Mouse (Mus musculus) midbrain, embryonic 14.5 days (tissue): ENCODE measurements around the gene 6430550D23Rik. TPM values are rescaled to one million over a fixed set of nuclear protein-coding genes. Genes with fewer than 3 reads are reported as not detected.

Source experiments
- ATAC-seq: fragments of 200-750 bp; cut with Nextera tagmentation; 2 replicates; pipeline ENCODE4 v1.8.0; 2017; ENCODE audit warnings: moderate number of reproducible peaks, moderate library complexity; ENCODE audit not compliant: low FRiP score, low TSS enrichment
- DNase-seq: peaks from one replicate; pipeline ENCODE4 v3.0.0-alpha.2; 2015
- H3K27ac ChIP-seq: fragments of 300-500 bp; sonication (generic); replicated peaks from 2 replicates; pipeline ENCODE4 v1.5.1; 2014; ENCODE audit warnings: mild to moderate bottlenecking, low read depth, low read length, moderate library complexity
- H3K27me3 ChIP-seq: fragments of 300-500 bp; sonication (generic); 2 replicates; pipeline ENCODE4 v1.6.1; 2014; ENCODE audit warnings: low read length, control low read depth, mixed read lengths; ENCODE audit not compliant: control insufficient read depth, insufficient read depth
- H3K36me3 ChIP-seq: fragments of 300-500 bp; sonication (generic); 2 replicates; pipeline ENCODE4 v1.6.1; 2014; ENCODE audit warnings: low read length, control low read depth; ENCODE audit not compliant: control insufficient read depth, insufficient read depth
- H3K4me1 ChIP-seq: fragments of 300-500 bp; sonication (generic); 2 replicates; pipeline ENCODE4 v1.6.1; 2014; ENCODE audit warnings: mild to moderate bottlenecking, antibody characterized with exemption, low read length, control low read depth; ENCODE audit not compliant: control insufficient read depth, insufficient read depth
- H3K4me2 ChIP-seq: fragments of 300-500 bp; sonication (generic); 2 replicates; pipeline ENCODE4 v1.6.1; 2014; ENCODE audit warnings: mild to moderate bottlenecking, low read length, moderate library complexity
- H3K4me3 ChIP-seq: fragments of 300-500 bp; sonication (generic); replicated peaks from 2 replicates; pipeline ENCODE4 v1.5.1; 2014; ENCODE audit warnings: low read depth, low read length
- H3K9ac ChIP-seq: fragments of 300-500 bp; sonication (generic); replicated peaks from 2 replicates; pipeline ENCODE4 v1.6.1; 2014; ENCODE audit warnings: mild to moderate bottlenecking, low read length, moderate library complexity
- H3K9me3 ChIP-seq: fragments of 300-500 bp; sonication (generic); 2 replicates; pipeline ENCODE4 v1.6.1; 2016; ENCODE audit warnings: low read length, control low read depth, mixed read lengths; ENCODE audit not compliant: control insufficient read depth
- WGBS: fragments of 180-500 bp; shearing (Covaris S2); extraction: QIAGEN DNeasy Blood & Tissue Kit; methylation state at CpG from one replicate; pipeline ENCODE4 v1.1.7; 2014; 5-methylcytosine and 5-hydroxymethylcytosine counted together
- polyA plus RNA-seq: library from polyadenylated mRNA; unstranded; fragments of >200 nt; fragmentation: Nextera tagmentation; extraction: Ambion mirVana; gene quantifications from 2 replicates; pipeline ENCODE4 v1.2.1, GENCODE M21; 2014

The 6430550D23Rik gene
- polyA plus RNA-seq: 1.5 and 1.7 TPM in 2 replicates

- DNase-seq (peak; percentile 99), ATAC-seq (peak; percentile 99)
- H3K4me2 ChIP-seq: peak within 1 kb of the TSS; percentile 73
- peak within 1 kb of the TSS; percentile 78 for H3K27ac ChIP-seq
- H3K9me3 ChIP-seq: no peaks in the 10 kb centered on the region
- H3K9ac ChIP-seq: peak within 1 kb of the TSS; percentile 87
- peaks cover 32% of the 10 kb centered on the region for H3K36me3 ChIP-seq
- H3K4me3 ChIP-seq: peak within 1 kb of the TSS; percentile 87
- under 1% methylated on average over 45 of the region's 45 CpGs for WGBS
- H3K4me1 ChIP-seq: peaks cover 6% of the 10 kb centered on the region
- no peaks in the 10 kb centered on the region for H3K27me3 ChIP-seq
Observed at GRCm38 (mm10) chr2:156007888-156008532, at the start of gene 6430550D23Rik, which contains the start of gene Ergic3. TSS of gene 6430550D23Rik (minus strand) at chr2:156007977. TSS of gene Ergic3 (plus strand) at chr2:156008045.

DNA sequence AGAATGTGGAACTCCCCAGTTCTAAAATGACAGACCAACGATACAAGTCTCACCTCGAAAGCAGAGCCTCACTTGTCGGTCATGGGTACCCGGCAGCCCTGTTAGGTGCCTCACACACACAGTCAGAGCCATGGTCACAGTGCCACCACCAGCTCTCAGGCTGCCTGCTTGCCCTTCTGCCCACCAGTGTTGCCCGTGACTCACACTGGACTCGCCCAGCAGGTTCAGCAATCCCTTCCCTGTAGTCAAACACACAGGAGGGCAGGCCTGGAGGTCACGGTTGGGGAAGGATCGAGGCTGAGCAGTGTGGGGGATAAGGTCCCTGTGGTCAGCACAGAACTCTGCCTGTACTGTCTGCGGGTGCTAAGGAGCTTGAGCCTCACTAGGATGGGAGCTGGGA is 45.0 kb upstream of the 6430550D23Rik start, which contains the start of gene Fer1l4:
TSS of gene Fer1l4 (minus strand) at position 132 of the 400 bp plus-strand sequence.
- no peak within 1 kb of the TSS for H3K4me2 ChIP-seq
- H3K4me1 ChIP-seq: no peaks in the 10 kb centered on the region
- no peak within 1 kb of the TSS for H3K27ac ChIP-seq
- H3K9me3 ChIP-seq: no peaks in the 10 kb centered on the region
- DNase-seq (no peak), ATAC-seq (no peak)
- H3K27me3 ChIP-seq: no peaks in the 10 kb centered on the region
- H3K36me3 ChIP-seq: no peaks in the 10 kb centered on the region
- no peak within 1 kb of the TSS for H3K4me3 ChIP-seq
- no peak within 1 kb of the TSS for H3K9ac ChIP-seq
- 85% methylated on average over 9 of the region's 9 CpGs for WGBS

DNA sequence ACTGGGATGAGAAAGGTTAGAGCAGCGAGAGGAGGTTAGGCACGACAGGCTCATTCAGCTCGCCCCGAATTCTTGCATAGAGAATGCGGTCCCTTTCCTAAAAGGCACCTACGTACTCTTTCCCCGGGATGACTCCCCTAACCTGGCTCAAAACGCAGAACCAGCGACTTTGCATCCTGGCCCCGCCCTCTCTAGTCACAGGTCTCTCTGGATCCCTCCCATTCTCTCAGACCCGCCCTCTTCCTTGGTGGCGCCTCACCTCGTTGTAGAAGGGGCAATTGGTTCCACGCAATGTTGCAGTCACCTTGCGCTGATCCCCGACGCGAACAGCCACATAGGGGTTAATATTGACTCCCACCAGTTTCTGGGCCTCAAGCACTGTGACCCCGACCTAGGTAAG is 40.2 kb upstream of the 6430550D23Rik start:
- H3K27ac ChIP-seq: no peak overlapping the region
- DNase-seq: no peak
- H3K27me3 ChIP-seq: no peaks in the 10 kb centered on the region
- no peak overlapping the region for H3K4me3 ChIP-seq
- no peak overlapping the region for H3K9ac ChIP-seq
- H3K4me2 ChIP-seq: no peak overlapping the region
- no peaks in the 10 kb centered on the region for H3K9me3 ChIP-seq
- H3K4me1 ChIP-seq: no peaks in the 10 kb centered on the region
- WGBS: 6% methylated on average over 19 of the region's 19 CpGs
- ATAC-seq: no peak
- no peaks in the 10 kb centered on the region for H3K36me3 ChIP-seq

DNA sequence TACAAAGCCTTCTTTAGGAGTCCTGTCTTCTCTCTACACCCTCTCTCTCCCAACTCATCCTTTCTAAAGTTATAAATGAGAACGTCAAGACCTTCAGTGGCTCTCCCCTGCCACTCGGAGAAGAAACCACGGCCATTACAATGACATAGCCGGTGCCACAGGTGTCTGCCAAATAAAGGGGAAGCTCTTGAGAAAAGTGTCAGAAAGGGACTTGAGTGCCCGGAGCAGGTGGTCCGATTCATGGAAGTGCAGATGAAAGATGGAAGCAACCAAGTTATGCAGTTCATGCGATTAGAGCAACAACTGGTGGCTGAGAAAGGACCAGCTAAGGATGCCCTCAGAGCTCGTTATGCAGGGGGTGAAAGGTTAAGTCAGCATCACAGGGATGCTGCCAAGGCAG is 35.1 kb upstream of the 6430550D23Rik start:
- no peak overlapping the region for H3K4me2 ChIP-seq
- ATAC-seq (no peak), DNase-seq (no peak)
- no peaks in the 10 kb centered on the region for H3K9me3 ChIP-seq
- no peaks in the 10 kb centered on the region for H3K4me1 ChIP-seq
- no peaks in the 10 kb centered on the region for H3K36me3 ChIP-seq
- H3K27ac ChIP-seq: no peak overlapping the region
- no peaks in the 10 kb centered on the region for H3K27me3 ChIP-seq
- no peak overlapping the region for H3K4me3 ChIP-seq
- H3K9ac ChIP-seq: no peak overlapping the region
- 87% methylated on average over 8 of the region's 8 CpGs for WGBS

- DNase-seq: no peak
- Histone ChIP-seq H3K4me3 (no peak overlapping the region), H3K36me3 (no peaks in the 10 kb centered on the region), H3K9ac (no peak overlapping the region), H3K27ac (no peak overlapping the region), H3K4me1 (no peaks in the 10 kb centered on the region), H3K4me2 (no peak overlapping the region), H3K27me3 (no peaks in the 10 kb centered on the region), H3K9me3 (no peaks in the 10 kb centered on the region)
- 92% methylated on average over 3 of the region's 3 CpGs for WGBS
- no peak for ATAC-seq
Observed at GRCm38 (mm10) chr2:156039390-156039789, 31.6 kb upstream of the 6430550D23Rik start.

DNA sequence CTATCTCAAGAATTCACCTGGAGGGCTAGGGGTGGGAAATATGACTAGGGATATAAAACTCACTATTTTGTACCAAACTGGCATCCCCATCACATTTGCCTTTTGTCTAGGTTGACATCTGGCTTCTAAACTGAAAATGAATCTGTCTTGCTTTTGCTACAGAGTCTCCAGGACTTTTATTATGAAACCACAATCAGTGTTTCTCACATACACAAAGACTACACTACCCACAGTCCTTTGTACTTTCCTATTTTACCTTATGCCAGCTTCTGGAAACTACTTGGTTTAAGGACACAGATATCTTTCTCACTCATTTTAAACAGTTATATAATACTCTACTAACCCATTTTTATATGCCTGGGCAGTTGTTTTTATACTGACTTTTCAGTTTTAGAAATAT is 17.7 kb upstream of the 6430550D23Rik start:
- Histone ChIP-seq H3K27me3 (no peaks in the 10 kb centered on the region), H3K4me3 (no peak overlapping the region), H3K9ac (no peak overlapping the region), H3K27ac (no peak overlapping the region), H3K36me3 (0 out of 2 replicates have a peak, but pooled peaks cover 2% of the 10 kb centered on the region), H3K4me1 (no peaks in the 10 kb centered on the region), H3K4me2 (no peak overlapping the region), H3K9me3 (no peaks in the 10 kb centered on the region)
- no peak for ATAC-seq
- DNase-seq: peak; percentile 13

GRCm38 (mm10) chr2:156021765-156022164 is 14.0 kb upstream of the 6430550D23Rik start:
- WGBS: 92% methylated on average over 2 of the region's 2 CpGs
- no peak overlapping the region for H3K9ac ChIP-seq

GRCm38 (mm10) chr2:156021219-156021618 is 13.4 kb upstream of the 6430550D23Rik start:
- Histone ChIP-seq H3K4me2 (no peak overlapping the region), H3K4me1 (no peaks in the 10 kb centered on the region), H3K9ac (no peak overlapping the region), H3K9me3 (no peaks in the 10 kb centered on the region), H3K36me3 (peaks cover 42% of the 10 kb centered on the region), H3K27me3 (no peaks in the 10 kb centered on the region), H3K27ac (no peak overlapping the region), H3K4me3 (no peak overlapping the region)
- no peak for DNase-seq
- WGBS: 89% methylated on average over 8 of the region's 8 CpGs
- no peak for ATAC-seq

More at GRCm38 (mm10) chr2:156021765-156022164, 14.0 kb upstream of the 6430550D23Rik start:
- ATAC-seq (no peak), DNase-seq (no peak)
- no peaks in the 10 kb centered on the region for H3K4me1 ChIP-seq
- peaks cover 37% of the 10 kb centered on the region for H3K36me3 ChIP-seq
- no peaks in the 10 kb centered on the region for H3K27me3 ChIP-seq
- H3K4me2 ChIP-seq: no peak overlapping the region
- no peak overlapping the region for H3K4me3 ChIP-seq
- H3K27ac ChIP-seq: no peak overlapping the region
- no peaks in the 10 kb centered on the region for H3K9me3 ChIP-seq

- DNase-seq: no peak
- no peak overlapping the region for H3K4me3 ChIP-seq
- no peaks in the 10 kb centered on the region for H3K4me1 ChIP-seq
- no peak overlapping the region for H3K27ac ChIP-seq
- H3K4me2 ChIP-seq: no peak overlapping the region
- no peak overlapping the region for H3K9ac ChIP-seq
- ATAC-seq: no peak
- H3K27me3 ChIP-seq: no peaks in the 10 kb centered on the region
- 92% methylated on average over 3 of the region's 3 CpGs for WGBS
- no peaks in the 10 kb centered on the region for H3K9me3 ChIP-seq
- peaks cover 73% of the 10 kb centered on the region for H3K36me3 ChIP-seq
Observed at GRCm38 (mm10) chr2:156018106-156018505, 10.3 kb upstream of the 6430550D23Rik start.
